Mouse (Mus musculus): ENCODE data around the gene Erc2.

The Erc2 gene

GRCm38 (mm10) chr14:28506376-28506831 is 884.2 kb downstream of the Erc2 start:
- DNase-seq (ENCODE audit: low read depth): no peak

- DNase-seq (ENCODE audit: low read depth): no peak
Observed at GRCm38 (mm10) chr14:28507011-28507410, 884.8 kb downstream of the Erc2 start.

- DNase-seq (ENCODE audit: low read depth): no peak
Observed at GRCm38 (mm10) chr14:28507471-28507870, 885.2 kb downstream of the Erc2 start.

GRCm38 (mm10) chr14:28508288-28509258 is 886.3 kb downstream of the Erc2 start:
- no peak for DNase-seq (ENCODE audit: low read depth)

- no peak for DNase-seq (ENCODE audit: low read depth)
Observed at GRCm38 (mm10) chr14:28509441-28510340, 887.5 kb downstream of the Erc2 start.

- DNase-seq (ENCODE audit: low read depth): no peak
Observed at GRCm38 (mm10) chr14:28510341-28511028, 888.3 kb downstream of the Erc2 start.

GRCm38 (mm10) chr14:28511029-28511651 is 888.9 kb downstream of the Erc2 start:
- no peak for DNase-seq (ENCODE audit: low read depth)

- no peak for DNase-seq (ENCODE audit: low read depth)
Observed at GRCm38 (mm10) chr14:28512805-28513590, 890.8 kb downstream of the Erc2 start.

- DNase-seq (ENCODE audit: low read depth): no peak
Observed at GRCm38 (mm10) chr14:28514171-28514570, 891.9 kb downstream of the Erc2 start.

- DNase-seq (ENCODE audit: low read depth): no peak
Observed at GRCm38 (mm10) chr14:28515331-28515730, 893.1 kb downstream of the Erc2 start.

GRCm38 (mm10) chr14:28517631-28518560 is 895.7 kb downstream of the Erc2 start:
- DNase-seq (ENCODE audit: low read depth): no peak

GRCm38 (mm10) chr14:28521106-28521505 is 898.9 kb downstream of the Erc2 start:
- no peak for DNase-seq (ENCODE audit: low read depth)

GRCm38 (mm10) chr14:28522611-28523010 is 900.4 kb downstream of the Erc2 start:
- no peak for DNase-seq (ENCODE audit: low read depth)

- no peak for DNase-seq (ENCODE audit: low read depth)
Observed at GRCm38 (mm10) chr14:28525566-28525965, 903.3 kb downstream of the Erc2 start.

Data from c-Kit-positive CD71-negative TER-119-negative erythroid progenitor cells, embryonic 14.5 days (primary cell).